Mouse (Mus musculus) lung, adult 2 months (tissue): ENCODE measurements at regions not wholly inside any gene's neighbourhood (a gene's known extent, or its start where the extent isn't known, plus 50 kb on each side); places are given as distances from the start of the nearest gene placed in this dataset.
A peak's percentile ranks its signal among the peaks of the same experiment; 100 is the strongest.

ENCODE experiments used
- CTCF ChIP-seq: fragments of 200-500 bp; IDR thresholded peaks from 2 replicates; pipeline ENCODE4 v1.5.1; 2011; ENCODE audit warnings: mild to moderate bottlenecking, low read length, control low read depth; ENCODE audit not compliant: insufficient read depth
- POLR2A ChIP-seq: fragments of 200-500 bp; IDR thresholded peaks from 2 replicates; pipeline ENCODE4 v1.6.1; 2011; ENCODE audit warnings: low read depth, mild to moderate bottlenecking, control low read depth, low read length, borderline replicate concordance; ENCODE audit errors: extremely low read depth

DNA sequence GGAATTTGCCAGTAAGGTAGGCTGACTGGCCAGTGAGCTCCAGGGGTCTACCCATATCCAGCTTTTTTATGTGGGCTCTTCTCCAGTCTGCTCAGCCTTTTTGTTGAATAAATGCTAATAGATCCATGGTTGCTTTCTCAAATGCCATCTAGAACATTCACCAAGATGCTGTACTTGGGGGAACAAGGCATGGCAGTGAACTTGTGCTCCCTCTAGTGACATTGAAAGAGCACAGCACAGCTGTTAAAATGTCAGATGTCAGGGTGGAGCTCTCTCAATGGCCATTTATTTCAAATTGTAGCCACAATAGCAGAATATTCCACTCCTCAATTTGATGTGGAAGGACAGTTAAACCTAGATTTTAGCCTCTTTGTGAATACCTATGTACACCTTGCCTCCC is 86.3 kb downstream of the Kcnk1 start:
- 0 out of 2 replicates have a peak, but pooled peaks have one; percentile 14 for TF ChIP-seq CTCF
- TF ChIP-seq POLR2A, result no peak
